Mouse (Mus musculus) ES-E14 (cell line): ENCODE measurements around the gene Sys1. TPM values are rescaled to one million over a fixed set of nuclear protein-coding genes. Genes with fewer than 3 reads are reported as not detected.

Source experiments
- DNase-seq: peaks from one replicate; pipeline ENCODE4 v3.0.0-alpha.2; 2013; ENCODE audit warnings: low read depth, low spot score
- H3K27ac ChIP-seq: 2 replicates; pipeline ENCODE4 v1.5.1; 2012; ENCODE audit warnings: low read depth, mild to moderate bottlenecking, low read length, moderate library complexity, mixed read lengths; ENCODE audit not compliant: poor library complexity, insufficient read depth, severe bottlenecking
- H3K36me3 ChIP-seq: 2 replicates; pipeline ENCODE4 v1.6.1; 2012; ENCODE audit warnings: mild to moderate bottlenecking, low read length, moderate library complexity, mixed read lengths; ENCODE audit not compliant: control insufficient read depth, poor library complexity, insufficient read depth, severe bottlenecking
- H3K4me1 ChIP-seq, 2 experiments: fragments of 150-350 bp in 1 of 2; sonication (generic) in 1 of 2; 2 replicates each; pipeline ENCODE4 v1.6.1; 2012; ENCODE audit warnings: low read length in 2 of 2, mild to moderate bottlenecking in 1 of 2, mixed read lengths in 1 of 2; ENCODE audit not compliant: control insufficient read depth in 2 of 2, insufficient read depth in 2 of 2, poor library complexity in 1 of 2
- H3K4me3 ChIP-seq, 2 experiments: fragments of 150-350 bp in 1 of 2; sonication (generic) in 1 of 2; 2 replicates each; pipeline ENCODE4 v1.5.1; 2012; ENCODE audit warnings: low read length in 2 of 2, low read depth in 1 of 2, mild to moderate bottlenecking in 1 of 2, mixed read lengths in 1 of 2; ENCODE audit not compliant: insufficient read depth in 1 of 2, poor library complexity in 1 of 2, severe bottlenecking in 1 of 2
- H3K9ac ChIP-seq: 2 replicates; pipeline ENCODE4 v1.6.1; 2012; ENCODE audit warnings: low read depth, mild to moderate bottlenecking, low read length, mixed read lengths; ENCODE audit not compliant: poor library complexity, insufficient read depth, severe bottlenecking
- H3K9me3 ChIP-seq: fragments of 150-350 bp; sonication (generic); 2 replicates; pipeline ENCODE4 v1.6.1; 2012; ENCODE audit warnings: low read depth, mild to moderate bottlenecking, low read length; ENCODE audit not compliant: control insufficient read depth, insufficient read depth
- CHD2 ChIP-seq: IDR thresholded peaks from 2 replicates; pipeline ENCODE4 v1.6.1; 2014; ENCODE audit warnings: mild to moderate bottlenecking, low read depth, low read length, inconsistent platforms
- HCFC1 ChIP-seq: IDR thresholded peaks from 2 replicates; pipeline ENCODE4 v1.6.1; 2012; ENCODE audit warnings: low read length, inconsistent platforms, borderline replicate concordance; ENCODE audit not compliant: insufficient read depth
- MAFK ChIP-seq: IDR thresholded peaks from 2 replicates; pipeline ENCODE4 v1.6.1; 2014; ENCODE audit warnings: mild to moderate bottlenecking, low read depth, low read length, inconsistent platforms; ENCODE audit not compliant: insufficient read depth
- ZC3H11A ChIP-seq: IDR thresholded peaks from 2 replicates; pipeline ENCODE4 v1.6.1; 2012; ENCODE audit warnings: low read depth, mild to moderate bottlenecking, inconsistent platforms, low read length, borderline replicate concordance
- ZNF384 ChIP-seq: IDR thresholded peaks from 2 replicates; pipeline ENCODE4 v1.6.1; 2012; ENCODE audit warnings: low read depth, low read length, inconsistent platforms
- in situ Hi-C, 2 experiments: fragments of 600-800 bp; cut with MboI; formaldehyde crosslinking; loops; one replicate each; pipeline ENCODE4 v1.15.1; 2025; ENCODE audit warnings: low sequenced_read_pairs in 2 of 2, inconsistent platforms in 1 of 2; ENCODE audit not compliant: unreplicated experiment in 2 of 2
- total RNA-seq: library from RNA; depleted of rRNA; stranded (reverse); fragments of 300-350 nt; gene quantifications from 2 replicates; pipeline ENCODE4 v1.2.3, GENCODE M21; 2012

The Sys1 gene
- total RNA-seq, 1 experiment: 47.6 TPM

DNA sequence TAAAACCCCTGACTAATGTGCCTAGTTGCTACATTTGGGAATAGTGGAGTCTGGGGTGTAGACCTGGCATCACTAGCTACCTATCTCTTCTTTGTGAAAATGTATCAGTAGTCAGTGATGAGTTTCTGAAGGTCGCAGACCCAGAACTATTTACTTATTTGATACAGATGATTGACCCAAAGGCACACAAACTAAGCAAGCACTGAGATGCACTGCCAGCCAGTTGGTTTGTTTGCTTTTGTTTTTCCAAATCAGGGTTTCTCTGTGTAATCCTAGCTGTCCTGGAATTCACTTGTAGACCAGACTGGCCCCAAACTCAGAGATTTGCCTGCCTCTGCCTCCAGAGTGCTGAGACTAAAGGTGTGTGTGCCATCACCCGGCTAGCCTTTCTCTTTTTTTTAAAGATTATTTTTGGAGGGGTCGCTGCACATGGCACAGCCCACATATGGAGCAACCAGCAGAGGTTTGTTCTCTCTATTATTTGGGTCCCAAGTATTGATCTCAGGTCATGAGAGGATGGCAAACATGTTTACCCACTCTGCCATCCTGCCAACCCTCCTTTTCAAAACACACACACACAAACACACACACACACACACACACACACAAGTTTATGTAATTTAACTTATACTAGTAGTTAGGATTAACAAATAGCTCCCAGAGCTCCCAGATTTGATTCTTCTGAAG lies 11.2 kb upstream of the Sys1 start:
- TF ChIP-seq HCFC1: no peak
- TF ChIP-seq MAFK: no peak
- TF ChIP-seq CHD2: no peak
- no peak for TF ChIP-seq ZC3H11A
- no peak for TF ChIP-seq ZNF384
- no peaks in the 10 kb centered on the region for H3K9me3 ChIP-seq
- no peak for DNase-seq
- H3K4me3 ChIP-seq: no peak overlapping the region
- in situ Hi-C loops: no loop called here
- H3K36me3 ChIP-seq: peaks cover 3% of the 10 kb centered on the region; the same call in 1 of the 2 replicates
- H3K27ac ChIP-seq: peak overlapping the region; percentile 33; the same call in 1 of the 2 replicates
- no peak overlapping the region for H3K9ac ChIP-seq
- peaks cover 5 to 15% of the 10 kb centered on the region in 2 experiments for H3K4me1 ChIP-seq

- in situ Hi-C loops: no loop called here
- Histone ChIP-seq H3K27ac (no peak overlapping the region), H3K9ac (no peak overlapping the region), H3K4me1 (peaks cover 5 to 12% of the 10 kb centered on the region in 2 experiments), H3K9me3 (no peaks in the 10 kb centered on the region), H3K36me3 (peaks cover 2% of the 10 kb centered on the region; the same call in 1 of the 2 replicates), H3K4me3 (no peak overlapping the region)
- DNase-seq: no peak
- TF ChIP-seq ZNF384: no peak
- no peak for TF ChIP-seq MAFK
- no peak for TF ChIP-seq CHD2
- no peak for TF ChIP-seq ZC3H11A
- no peak for TF ChIP-seq HCFC1
These were observed 10.7 kb upstream of the Sys1 start for GRCm38 (mm10) chr2:164446086-164446469.

DNA sequence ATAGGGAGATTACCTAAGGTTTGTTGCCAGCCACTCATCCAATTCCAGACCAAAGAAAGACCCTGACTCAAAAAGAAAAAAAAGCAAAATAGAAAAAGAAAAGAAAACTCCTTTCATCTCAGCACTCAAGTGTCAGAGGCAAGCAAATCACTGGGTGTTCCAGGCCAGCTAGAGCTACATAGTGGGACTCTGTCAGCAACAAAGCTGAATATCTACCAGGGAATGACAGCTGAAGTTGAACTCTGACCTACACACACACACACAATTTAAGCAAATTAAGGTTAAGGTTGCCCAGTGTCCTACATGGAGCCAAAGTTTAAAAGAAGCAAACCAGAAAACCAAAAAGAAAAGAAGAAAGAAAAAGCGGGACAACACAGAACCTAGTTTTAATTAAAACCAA lies 8.6 kb upstream of the Sys1 start:
- Histone ChIP-seq H3K4me3 (no peak overlapping the region), H3K4me1 (peaks cover 6 to 20% of the 10 kb centered on the region in 2 experiments), H3K9ac (no peak overlapping the region), H3K27ac (no peak overlapping the region), H3K36me3 (no peaks in the 10 kb centered on the region), H3K9me3 (no peaks in the 10 kb centered on the region)
- DNase-seq: no peak
- no peak for TF ChIP-seq CHD2
- no peak for TF ChIP-seq ZC3H11A
- no peak for TF ChIP-seq ZNF384
- no peak for TF ChIP-seq MAFK
- TF ChIP-seq HCFC1: no peak
- in situ Hi-C loops: no loop called here

DNA sequence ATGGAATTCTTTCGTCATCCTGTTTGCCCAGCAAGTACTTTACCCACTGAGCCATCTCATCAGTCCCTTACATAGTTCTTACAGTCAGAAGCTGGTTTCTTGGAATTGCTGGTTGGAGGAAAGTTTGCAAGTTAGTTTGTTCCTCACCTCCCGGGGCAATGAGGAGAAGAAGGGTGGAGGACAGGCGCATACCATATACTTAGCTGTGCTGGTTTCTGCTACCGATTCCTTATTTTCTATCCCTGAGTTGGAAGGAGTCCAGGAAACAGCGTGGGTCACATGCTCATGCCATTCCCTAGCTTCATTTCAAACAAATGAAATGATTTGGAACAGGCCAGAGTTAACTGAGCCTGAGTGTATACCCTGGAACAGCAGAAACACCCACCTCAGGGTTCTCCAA lies 7.8 kb upstream of the Sys1 start:
- H3K4me3 ChIP-seq: no peak overlapping the region
- DNase-seq: no peak
- TF ChIP-seq MAFK: no peak
- no peak for TF ChIP-seq ZC3H11A
- no peaks in the 10 kb centered on the region for H3K9me3 ChIP-seq
- H3K4me1 ChIP-seq: peaks cover 4 to 19% of the 10 kb centered on the region in 2 experiments
- in situ Hi-C loops: no loop called here
- H3K27ac ChIP-seq: no peak overlapping the region
- no peaks in the 10 kb centered on the region for H3K36me3 ChIP-seq
- no peak overlapping the region for H3K9ac ChIP-seq

GRCm38 (mm10) chr2:164449341-164450042 lies 7.3 kb upstream of the Sys1 start:
- Histone ChIP-seq H3K9me3 (no peaks in the 10 kb centered on the region), H3K9ac (no peak overlapping the region), H3K27ac (no peak overlapping the region), H3K4me1 (peaks cover 4 to 19% of the 10 kb centered on the region in 2 experiments), H3K4me3 (no peak overlapping the region), H3K36me3 (no peaks in the 10 kb centered on the region)
- no peak for DNase-seq
- in situ Hi-C loops: no loop called here
- TF ChIP-seq ZNF384: no peak
- TF ChIP-seq MAFK: no peak
- no peak for TF ChIP-seq ZC3H11A
- no peak for TF ChIP-seq HCFC1
- TF ChIP-seq CHD2: no peak
